Mouse (Mus musculus): ENCODE data around the gene Fam243. TPM values are rescaled to one million over a fixed set of nuclear protein-coding genes. Genes with fewer than 3 reads are reported as not detected.

Gene Fam243
- total and polyA plus RNA-seq, 2 experiments from 2014 or later = not detected

GRCm38 (mm10) chr16:92282671-92283070, 38.6 kb downstream of the Fam243 start:
- WGBS = 68% methylated on average over 5 of the region's 5 CpGs
- H3K9ac ChIP-seq (replicated peaks; ENCODE audit: low read length) = no peak overlapping the region
- no peak overlapping the region for H3K27ac ChIP-seq
- no peaks in the 10 kb centered on the region for H3K4me1 ChIP-seq (ENCODE audit: insufficient read depth, low read length)
- ATAC-seq (no peak; the same call in 1 of the 2 replicates), DNase-seq (ENCODE audit: low spot score) (no peak)
- TF ChIP-seq CTCF (IDR thresholded peaks at IDR 0.05; ENCODE audit: low read depth) = no peak
- H3K4me2 ChIP-seq (ENCODE audit: low read depth, low read length) = no peak overlapping the region
- no peak overlapping the region for H3K4me3 ChIP-seq (ENCODE audit: low read length)
- no peaks in the 10 kb centered on the region for H3K9me3 ChIP-seq (ENCODE audit: low read length)
- H3K36me3 ChIP-seq (ENCODE audit: insufficient read depth, low read length) = no peaks in the 10 kb centered on the region
- no peaks in the 10 kb centered on the region for H3K27me3 ChIP-seq (ENCODE audit: insufficient read depth, low read length)

DNA sequence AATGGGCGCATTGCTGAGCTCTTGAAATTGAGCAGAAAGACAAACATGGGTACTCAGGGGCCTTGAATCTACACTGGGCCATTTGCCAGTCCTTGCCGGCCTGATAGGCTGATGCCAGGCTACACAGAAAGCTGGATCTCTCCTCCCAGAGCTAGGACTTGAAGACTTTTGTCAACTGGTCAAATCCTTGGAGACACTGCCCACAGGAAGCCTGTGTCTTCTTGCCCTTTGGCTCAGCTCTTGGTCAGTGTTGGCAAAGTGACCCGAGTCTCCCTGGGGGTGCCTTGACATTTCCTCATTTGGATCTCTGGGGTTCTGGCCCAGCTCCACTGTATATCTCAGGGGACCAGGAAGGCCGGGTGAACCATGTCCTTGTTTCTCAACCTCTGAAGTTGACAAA, 45.7 kb downstream of the Fam243 start:
- ATAC-seq = no peak
- Histone ChIP-seq H3K36me3 (ENCODE audit: insufficient read depth, low read length) (no peaks in the 10 kb centered on the region), H3K4me3 (ENCODE audit: low read length) (no peak overlapping the region), H3K4me1 (ENCODE audit: insufficient read depth, low read length) (no peaks in the 10 kb centered on the region), H3K27me3 (ENCODE audit: insufficient read depth, low read length) (no peaks in the 10 kb centered on the region), H3K27ac (no peak overlapping the region), H3K9ac (replicated peaks; ENCODE audit: low read length) (no peak overlapping the region), H3K4me2 (ENCODE audit: low read depth, low read length) (no peak overlapping the region), H3K9me3 (ENCODE audit: low read length) (no peaks in the 10 kb centered on the region)
- no peak for TF ChIP-seq CTCF (IDR thresholded peaks at IDR 0.05; ENCODE audit: low read depth)
- no peak for DNase-seq (ENCODE audit: low spot score)
- 65% methylated on average over 4 of the region's 4 CpGs for WGBS

- no peaks in the 10 kb centered on the region for H3K4me1 ChIP-seq (ENCODE audit: insufficient read depth, low read length)
- no peak overlapping the region for H3K27ac ChIP-seq
- DNase-seq (ENCODE audit: low spot score) = no peak
- no peaks in the 10 kb centered on the region for H3K27me3 ChIP-seq (ENCODE audit: insufficient read depth, low read length)
- H3K4me3 ChIP-seq (ENCODE audit: low read length) = no peak overlapping the region
- TF ChIP-seq CTCF (IDR thresholded peaks at IDR 0.05; ENCODE audit: low read depth) = no peak
- WGBS = 75% methylated on average over 5 of the region's 5 CpGs
- H3K4me2 ChIP-seq (ENCODE audit: low read depth, low read length) = no peak overlapping the region
- no peaks in the 10 kb centered on the region for H3K9me3 ChIP-seq (ENCODE audit: low read length)
- ATAC-seq = no peak
- H3K9ac ChIP-seq (replicated peaks; ENCODE audit: low read length) = no peak overlapping the region
- H3K36me3 ChIP-seq (ENCODE audit: insufficient read depth, low read length) = no peaks in the 10 kb centered on the region
These were observed 46.7 kb downstream of the Fam243 start for GRCm38 (mm10) chr16:92274516-92274915.

Other genes starting within 250 kb of the Fam243 start
- gene Kcne2, start 29.1 kb downstream of the Fam243 start, total RNA-seq (2014; rRNA removed) = 4.7 and 8.2 TPM in 2 replicates
- 19.1 and 19.3 TPM in 2 replicates for gene Kcne2, start 29.1 kb downstream of the Fam243 start, polyA plus RNA-seq (2015; fragmentation: Nextera tagmentation; extraction: Ambion mirVana)
- gene Smim11, start 20.2 kb downstream of the Fam243 start, total RNA-seq (2014; rRNA removed) = 1.5 and 10.4 TPM in 2 replicates
- gene Smim11, start 20.2 kb downstream of the Fam243 start, polyA plus RNA-seq (2015; fragmentation: Nextera tagmentation; extraction: Ambion mirVana) = 56.0 and 73.6 TPM in 2 replicates
- gene Kcne1, start 38.0 kb upstream of the Fam243 start, total RNA-seq (2014; rRNA removed) = 0.05 TPM in 1 of 2 replicates, not detected in the other
- gene Kcne1, start 38.0 kb upstream of the Fam243 start, polyA plus RNA-seq (2015; fragmentation: Nextera tagmentation; extraction: Ambion mirVana) = 0.16 and 0.42 TPM in 2 replicates
- 78.9 and 87.1 TPM in 2 replicates for gene Rcan1, start 149.4 kb upstream of the Fam243 start, total RNA-seq (2014; rRNA removed)
- gene Rcan1, start 149.4 kb upstream of the Fam243 start, polyA plus RNA-seq (2015; fragmentation: Nextera tagmentation; extraction: Ambion mirVana) = 63.0 and 67.4 TPM in 2 replicates
- gene Clic6, start 164.3 kb upstream of the Fam243 start, total RNA-seq (2014; rRNA removed) = 4.5 and 6.2 TPM in 2 replicates
- gene Clic6, start 164.3 kb upstream of the Fam243 start, polyA plus RNA-seq (2015; fragmentation: Nextera tagmentation; extraction: Ambion mirVana) = 7.7 and 8.9 TPM in 2 replicates

Data from hindbrain, postnatal 0 days (tissue).